Mouse (Mus musculus) urinary bladder, postnatal 25 days (tissue): ENCODE measurements around the gene Gm4565.
"Not testable (repeated sequence)": the region's sequence is repeated elsewhere in the genome, so short reads cannot be mapped to it uniquely, and the experiment has no call there.

ENCODE experiments used
- DNase-seq: peaks from one replicate; pipeline ENCODE4 v3.0.0; 2022; ENCODE audit warnings: low spot score

Gene Gm4565

GRCm38 (mm10) chr7:22588027-22588426, at the start of gene Gm4565:
Gene Gm4565, minus strand, starts transcription at chr7:22588127.
- DNase-seq = not testable (repeated sequence)

- DNase-seq = not testable (repeated sequence)
Measured at GRCm38 (mm10) chr7:22565243-22565642, 22.7 kb downstream of the Gm4565 start, which contains the start of gene Gm4201. Gene Gm4201, minus strand, starts transcription at chr7:22565343.

GRCm38 (mm10) chr7:22534787-22535186, 53.1 kb downstream of the Gm4565 start, which contains the start of gene Gm8677:
Gene Gm8677, minus strand, starts transcription at chr7:22534887.
- DNase-seq = not testable (repeated sequence)
